Mouse (Mus musculus) spleen, adult 2 months (tissue): ENCODE data around the gene Casp8.

Source experiments
- CTCF ChIP-seq: fragments of 200-500 bp; IDR thresholded peaks from 2 replicates; pipeline ENCODE4 v1.5.1; 2011; ENCODE audit warnings: mild to moderate bottlenecking, inconsistent platforms; ENCODE audit not compliant: insufficient read depth, insufficient read length, insufficient replicate concordance; ENCODE audit errors: extremely low read depth
- POLR2A ChIP-seq: fragments of 200-500 bp; IDR thresholded peaks from 2 replicates; pipeline ENCODE4 v1.6.1; 2011; ENCODE audit warnings: low read depth, low read length, inconsistent platforms

DNA sequence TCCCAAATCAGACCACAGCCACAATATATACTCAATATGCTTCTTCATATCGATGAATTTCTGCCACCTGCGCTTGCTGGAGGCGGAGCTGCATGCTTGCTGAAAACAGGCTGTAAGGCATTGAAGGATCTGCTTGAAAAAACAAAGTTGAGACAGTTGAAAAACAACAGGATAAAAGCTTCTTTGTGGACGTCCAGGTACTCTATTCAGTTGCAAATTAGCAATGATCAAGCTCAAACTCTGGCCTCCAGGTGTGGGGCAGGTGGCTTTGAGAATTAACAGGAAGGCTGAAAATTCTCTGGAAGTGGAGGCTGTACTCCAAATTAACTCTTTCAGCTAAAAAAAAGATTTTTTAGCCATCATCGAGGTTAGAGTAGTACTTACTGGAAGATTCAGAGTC lies 32.6 kb upstream of the Casp8 start:
- TF ChIP-seq POLR2A (no peak), CTCF (no peak)
